Mouse (Mus musculus): ENCODE results near the gene Ece1.

DNA sequence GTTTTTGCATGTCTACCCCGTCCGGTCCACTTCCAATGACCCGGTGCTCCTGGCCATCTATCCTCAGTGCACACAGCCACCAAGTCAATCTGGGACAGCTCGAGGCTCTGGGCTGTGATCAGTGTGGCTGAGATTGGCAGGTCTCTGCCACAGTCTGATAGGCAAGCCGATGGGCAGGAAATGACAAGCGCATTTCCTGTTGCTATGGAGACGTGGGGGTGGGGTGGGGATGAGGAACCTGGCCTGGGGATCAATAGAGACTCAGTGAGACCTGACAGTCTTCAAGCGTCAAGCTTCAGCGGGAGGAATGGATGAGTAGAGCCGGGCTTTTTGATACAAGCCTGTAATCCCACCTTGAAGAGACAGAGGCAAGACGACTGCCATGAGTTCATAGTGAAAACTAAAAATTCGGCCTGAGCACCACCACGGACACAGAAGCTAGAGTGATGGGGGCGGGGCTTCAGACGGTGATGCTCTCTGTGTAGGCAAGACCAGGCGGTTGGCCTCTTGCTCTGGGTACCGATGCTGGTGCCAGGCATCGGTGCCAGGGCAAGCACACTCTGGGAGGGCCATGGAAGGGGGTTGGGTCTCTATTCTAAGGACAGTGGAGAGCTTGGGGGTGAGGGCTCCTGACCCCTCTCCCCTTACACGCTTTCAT, 4.3 kb downstream of the Ece1 start:
- TF ChIP-seq CTCF (IDR thresholded peaks at IDR 0.05; ENCODE audit: control insufficient read depth, insufficient read depth, insufficient replicate concordance, low read depth, low read length) (no peak), POLR2A (IDR thresholded peaks at IDR 0.05; ENCODE audit: control insufficient read depth, low read depth, low read length) (no peak)

Data from testis, adult 2 months (tissue).